Mouse (Mus musculus): ENCODE results near the gene Olfml2a.

- TF ChIP-seq CTCF (IDR thresholded peaks at IDR 0.05; ENCODE audit: low read depth, low read length) (no peak), GATA1 (IDR thresholded peaks at IDR 0.05; ENCODE audit: borderline replicate concordance, low read length) (no peak), POLR2AphosphoS5 (IDR thresholded peaks at IDR 0.05; ENCODE audit: insufficient replicate concordance, low read depth, low read length) (no peak)
Observed at GRCm38 (mm10) chr2:39004372-39004771, 72.6 kb downstream of the Olfml2a start.

Measured in G1E (cell line).